Mouse (Mus musculus): Measurements from ENCODE around the gene Ckap2. TPM values are rescaled to one million over a fixed set of nuclear protein-coding genes. Genes with fewer than 3 reads are reported as not detected.

Gene Ckap2
- polyA plus RNA-seq, 1 experiment = 63.5 TPM

GRCm38 (mm10) chr8:22193432-22194010, 7.9 kb upstream of the Ckap2 start:
- H3K4me1 ChIP-seq (ENCODE audit: control insufficient read depth, insufficient read depth, low read length) = peaks cover 3% of the 10 kb centered on the region; the same call in 1 of the 2 replicates
- TF ChIP-seq POLR2A (IDR thresholded peaks at IDR 0.05; ENCODE audit: low read depth, low read length) = no peak
- no peak for TF ChIP-seq CTCF (IDR thresholded peaks at IDR 0.05; ENCODE audit: borderline replicate concordance, insufficient read depth, low read length)
- peak overlapping the region; percentile 98 for H3K4me3 ChIP-seq (ENCODE audit: insufficient read depth, low read length)
- peak overlapping the region; percentile 99 for H3K27ac ChIP-seq (ENCODE audit: insufficient read depth, low read length)

- TF ChIP-seq POLR2A (IDR thresholded peaks at IDR 0.05; ENCODE audit: low read depth, low read length) = peak; percentile 79
- peak; percentile 75 for TF ChIP-seq CTCF (IDR thresholded peaks at IDR 0.05; ENCODE audit: borderline replicate concordance, insufficient read depth, low read length)
- Histone ChIP-seq H3K4me1 (ENCODE audit: control insufficient read depth, insufficient read depth, low read length) (peaks cover 3% of the 10 kb centered on the region; the same call in 1 of the 2 replicates), H3K4me3 (ENCODE audit: insufficient read depth, low read length) (peak within 1 kb of the TSS; percentile 98), H3K27ac (ENCODE audit: insufficient read depth, low read length) (peak within 1 kb of the TSS; percentile 99)
Measured at GRCm38 (mm10) chr8:22192660-22193431, 7.2 kb upstream of the Ckap2 start, which contains the start of gene Vps36. Gene Vps36 (plus strand): TSS chr8:22192809.

- peak overlapping the region; percentile 23; the same call in 1 of the 2 replicates for H3K27ac ChIP-seq (ENCODE audit: insufficient read depth, low read length)
- H3K4me3 ChIP-seq (ENCODE audit: insufficient read depth, low read length) = peak overlapping the region; percentile 57
- no peak for TF ChIP-seq CTCF (IDR thresholded peaks at IDR 0.05; ENCODE audit: borderline replicate concordance, insufficient read depth, low read length)
- TF ChIP-seq POLR2A (IDR thresholded peaks at IDR 0.05; ENCODE audit: low read depth, low read length) = no peak
- H3K4me1 ChIP-seq (ENCODE audit: control insufficient read depth, insufficient read depth, low read length) = no peaks in the 10 kb centered on the region
Measured at GRCm38 (mm10) chr8:22184884-22185283, 735 bp downstream of the Ckap2 start.

GRCm38 (mm10) chr8:22175966-22176365, 9.7 kb downstream of the Ckap2 start:
- Histone ChIP-seq H3K27ac (ENCODE audit: insufficient read depth, low read length) (no peak overlapping the region), H3K4me3 (ENCODE audit: insufficient read depth, low read length) (no peak overlapping the region), H3K4me1 (ENCODE audit: control insufficient read depth, insufficient read depth, low read length) (no peaks in the 10 kb centered on the region)
- no peak for TF ChIP-seq CTCF (IDR thresholded peaks at IDR 0.05; ENCODE audit: borderline replicate concordance, insufficient read depth, low read length)
- no peak for TF ChIP-seq POLR2A (IDR thresholded peaks at IDR 0.05; ENCODE audit: low read depth, low read length)

- TF ChIP-seq POLR2A (IDR thresholded peaks at IDR 0.05; ENCODE audit: low read depth, low read length) (no peak), CTCF (IDR thresholded peaks at IDR 0.05; ENCODE audit: borderline replicate concordance, insufficient read depth, low read length) (no peak)
- no peak overlapping the region for H3K27ac ChIP-seq (ENCODE audit: insufficient read depth, low read length)
- H3K4me1 ChIP-seq (ENCODE audit: control insufficient read depth, insufficient read depth, low read length) = 0 out of 2 replicates have a peak, but pooled peaks cover 2% of the 10 kb centered on the region
- H3K4me3 ChIP-seq (ENCODE audit: insufficient read depth, low read length) = no peak overlapping the region
Measured at GRCm38 (mm10) chr8:22169167-22169566, 16.5 kb downstream of the Ckap2 start.

- H3K27ac ChIP-seq (ENCODE audit: insufficient read depth, low read length) = peak within 1 kb of the TSS; percentile 30; the same call in 1 of the 2 replicates
- peak within 1 kb of the TSS; percentile 51 for H3K4me3 ChIP-seq (ENCODE audit: insufficient read depth, low read length)
- TF ChIP-seq CTCF (IDR thresholded peaks at IDR 0.05; ENCODE audit: borderline replicate concordance, insufficient read depth, low read length) (no peak), POLR2A (IDR thresholded peaks at IDR 0.05; ENCODE audit: low read depth, low read length) (peak; percentile 81)
- 0 out of 2 replicates have a peak, but pooled peaks cover 2% of the 10 kb centered on the region for H3K4me1 ChIP-seq (ENCODE audit: control insufficient read depth, insufficient read depth, low read length)
Measured at GRCm38 (mm10) chr8:22166080-22166603, 19.5 kb downstream of the Ckap2 start, which contains the start of gene Nek3. Gene Nek3 (minus strand): TSS chr8:22166435.

- TF ChIP-seq CTCF (IDR thresholded peaks at IDR 0.05; ENCODE audit: borderline replicate concordance, insufficient read depth, low read length) (no peak), POLR2A (IDR thresholded peaks at IDR 0.05; ENCODE audit: low read depth, low read length) (no peak)
Measured at GRCm38 (mm10) chr8:22165251-22166079, 20.2 kb downstream of the Ckap2 start.

GRCm38 (mm10) chr8:22164431-22164830, 21.2 kb downstream of the Ckap2 start:
- TF ChIP-seq POLR2A (IDR thresholded peaks at IDR 0.05; ENCODE audit: low read depth, low read length) (no peak), CTCF (IDR thresholded peaks at IDR 0.05; ENCODE audit: borderline replicate concordance, insufficient read depth, low read length) (no peak)
- Histone ChIP-seq H3K27ac (ENCODE audit: insufficient read depth, low read length) (no peak overlapping the region), H3K4me1 (ENCODE audit: control insufficient read depth, insufficient read depth, low read length) (0 out of 2 replicates have a peak, but pooled peaks cover 2% of the 10 kb centered on the region), H3K4me3 (ENCODE audit: insufficient read depth, low read length) (no peak overlapping the region)

More at GRCm38 (mm10) chr8:22165251-22166079, 20.2 kb downstream of the Ckap2 start:
- peak overlapping the region; percentile 30; the same call in 1 of the 2 replicates for H3K27ac ChIP-seq (ENCODE audit: insufficient read depth, low read length)
- peak overlapping the region; percentile 51 for H3K4me3 ChIP-seq (ENCODE audit: insufficient read depth, low read length)
- 0 out of 2 replicates have a peak, but pooled peaks cover 2% of the 10 kb centered on the region for H3K4me1 ChIP-seq (ENCODE audit: control insufficient read depth, insufficient read depth, low read length)

- no peak overlapping the region for H3K4me3 ChIP-seq (ENCODE audit: insufficient read depth, low read length)
- no peak for TF ChIP-seq POLR2A (IDR thresholded peaks at IDR 0.05; ENCODE audit: low read depth, low read length)
- TF ChIP-seq CTCF (IDR thresholded peaks at IDR 0.05; ENCODE audit: borderline replicate concordance, insufficient read depth, low read length) = no peak
- no peak overlapping the region for H3K27ac ChIP-seq (ENCODE audit: insufficient read depth, low read length)
- H3K4me1 ChIP-seq (ENCODE audit: control insufficient read depth, insufficient read depth, low read length) = 0 out of 2 replicates have a peak, but pooled peaks cover 2% of the 10 kb centered on the region
Measured at GRCm38 (mm10) chr8:22162206-22162605, 23.4 kb downstream of the Ckap2 start.
